Mouse (Mus musculus): Measurements from ENCODE around the gene Ankrd42. TPM values are rescaled to one million over a fixed set of nuclear protein-coding genes. Genes with fewer than 3 reads are reported as not detected.

The Ankrd42 gene
- polyA plus RNA-seq, 1 experiment from 2014 or later: 17.2 TPM

DNA sequence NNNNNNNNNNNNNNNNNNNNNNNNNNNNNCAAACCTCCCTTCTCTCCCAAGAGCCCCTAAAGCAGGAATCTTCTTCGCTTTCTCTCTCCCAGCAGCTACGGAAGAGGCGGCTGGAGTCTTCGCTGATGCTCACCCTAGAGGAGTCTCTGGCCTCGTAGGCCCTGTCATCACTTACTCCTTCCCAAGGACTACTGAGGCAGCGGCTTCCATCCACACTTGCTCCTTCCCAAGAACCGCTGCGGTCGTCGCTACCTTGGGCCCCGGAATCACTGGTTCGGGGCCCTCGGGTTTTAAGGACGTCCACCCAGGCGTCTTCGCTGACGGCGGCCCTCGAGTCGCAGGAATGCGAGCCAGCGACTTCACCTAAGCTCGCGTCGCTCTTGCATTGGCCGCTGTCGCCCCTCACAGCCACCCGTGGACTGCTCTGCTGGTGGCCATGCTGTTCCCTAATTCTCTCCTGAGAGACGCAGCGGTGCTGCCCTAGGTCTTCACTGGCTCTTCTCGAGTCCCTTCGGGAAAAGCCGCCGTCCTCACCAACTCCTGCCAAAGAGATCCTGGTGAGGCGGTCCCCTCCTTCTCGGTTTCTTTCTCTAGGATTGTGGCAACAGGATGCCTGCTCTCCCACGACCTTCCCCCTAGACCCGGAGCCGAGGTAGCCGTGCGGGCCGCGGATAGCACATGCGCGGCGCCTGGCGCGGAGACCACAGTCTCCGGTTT lies 489 bp downstream of the Ankrd42 start:
- Histone ChIP-seq H3K4me1 (replicated peaks) (peaks cover 22% of the 10 kb centered on the region), H3K4me2 (peak overlapping the region; percentile 96), H3K36me3 (peaks cover 12% of the 10 kb centered on the region), H3K4me3 (peak overlapping the region; percentile 89), H3K9ac (peak overlapping the region; percentile 89), H3K9me3 (no peaks in the 10 kb centered on the region), H3K27ac (peak overlapping the region; percentile 55; the same call in 1 of the 2 replicates), H3K27me3 (no peaks in the 10 kb centered on the region)
- ATAC-seq (ENCODE audit: low FRiP score): peak; percentile 85
- WGBS: 2% methylated on average over 48 of the region's 49 CpGs

DNA sequence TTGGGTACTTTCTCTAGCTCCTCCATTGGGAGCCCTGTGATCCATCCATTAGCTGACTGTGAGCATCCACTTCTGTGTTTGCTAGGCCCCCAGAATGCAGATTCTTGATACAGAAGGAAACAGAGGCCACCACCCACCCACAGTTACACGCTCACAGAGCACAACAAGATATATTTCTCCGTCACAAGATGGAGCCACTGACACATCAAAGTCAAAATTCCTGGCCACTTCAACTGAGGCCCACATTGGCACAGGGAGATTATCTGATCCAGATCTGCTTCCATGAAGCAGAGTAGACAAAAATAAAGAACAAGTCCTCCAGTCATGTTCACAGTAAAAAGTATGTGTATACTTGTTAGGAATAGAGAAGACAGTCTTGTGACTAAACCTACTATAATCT lies 6.8 kb downstream of the Ankrd42 start:
- H3K4me1 ChIP-seq (replicated peaks): no peaks in the 10 kb centered on the region
- WGBS: 47% methylated on average over 2 of the region's 2 CpGs
- H3K4me2 ChIP-seq: no peak overlapping the region
- no peak overlapping the region for H3K9ac ChIP-seq
- no peaks in the 10 kb centered on the region for H3K36me3 ChIP-seq
- H3K27ac ChIP-seq: no peak overlapping the region
- ATAC-seq (ENCODE audit: low FRiP score): no peak
- H3K9me3 ChIP-seq: no peaks in the 10 kb centered on the region
- H3K4me3 ChIP-seq: no peak overlapping the region
- H3K27me3 ChIP-seq: no peaks in the 10 kb centered on the region

DNA sequence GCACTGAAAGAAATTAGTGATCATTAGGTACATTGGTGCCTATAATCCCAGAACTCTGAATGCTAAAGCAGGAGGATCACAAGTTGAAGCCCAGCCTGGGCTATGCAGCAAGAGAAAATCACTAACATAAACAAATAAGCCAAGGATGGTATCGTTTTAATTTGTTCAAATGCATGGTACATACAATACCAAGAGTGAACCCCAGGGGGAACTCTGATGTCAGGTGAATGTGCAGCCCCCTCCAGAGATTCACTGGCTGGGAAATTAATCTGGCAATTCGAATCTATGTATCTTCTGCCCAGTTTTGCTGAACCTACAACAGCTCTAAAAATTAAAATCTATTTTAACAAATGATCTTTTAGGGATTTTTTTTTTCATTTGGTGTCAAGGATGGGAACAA lies 12.5 kb downstream of the Ankrd42 start:
- Histone ChIP-seq H3K4me2 (no peak overlapping the region), H3K9ac (no peak overlapping the region), H3K27me3 (no peaks in the 10 kb centered on the region), H3K4me1 (replicated peaks) (no peaks in the 10 kb centered on the region), H3K27ac (no peak overlapping the region), H3K4me3 (no peak overlapping the region), H3K9me3 (no peaks in the 10 kb centered on the region), H3K36me3 (no peaks in the 10 kb centered on the region; the same call in 1 of the 2 replicates)
- WGBS: 52% methylated on average over 2 of the region's 2 CpGs
- ATAC-seq (ENCODE audit: low FRiP score): no peak

DNA sequence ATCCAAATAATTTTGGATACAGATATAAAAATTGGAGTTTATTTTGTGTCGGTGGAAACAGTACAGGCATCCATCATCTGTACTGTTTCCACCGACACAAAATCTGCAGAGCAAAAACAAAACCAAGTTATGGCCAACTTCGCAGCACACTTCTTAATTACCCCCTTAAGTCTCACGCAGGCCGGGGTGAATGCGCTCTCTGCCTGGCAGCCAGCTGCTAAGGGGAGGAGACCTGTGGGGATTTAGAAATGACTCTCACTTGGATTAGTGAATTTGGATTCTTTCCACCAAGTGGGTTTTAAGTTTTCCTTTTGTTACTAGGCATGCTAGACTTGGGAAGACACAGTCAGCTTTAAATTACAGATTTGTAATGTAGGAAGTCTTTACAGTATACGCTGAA lies 26.1 kb downstream of the Ankrd42 start:
- Histone ChIP-seq H3K27me3 (no peaks in the 10 kb centered on the region), H3K4me1 (replicated peaks) (no peaks in the 10 kb centered on the region), H3K36me3 (peaks cover 32% of the 10 kb centered on the region), H3K4me3 (no peak overlapping the region), H3K9ac (no peak overlapping the region), H3K27ac (no peak overlapping the region), H3K4me2 (no peak overlapping the region), H3K9me3 (no peaks in the 10 kb centered on the region)
- no peak for ATAC-seq (ENCODE audit: low FRiP score)
- WGBS: 82% methylated on average over 7 of the region's 7 CpGs

DNA sequence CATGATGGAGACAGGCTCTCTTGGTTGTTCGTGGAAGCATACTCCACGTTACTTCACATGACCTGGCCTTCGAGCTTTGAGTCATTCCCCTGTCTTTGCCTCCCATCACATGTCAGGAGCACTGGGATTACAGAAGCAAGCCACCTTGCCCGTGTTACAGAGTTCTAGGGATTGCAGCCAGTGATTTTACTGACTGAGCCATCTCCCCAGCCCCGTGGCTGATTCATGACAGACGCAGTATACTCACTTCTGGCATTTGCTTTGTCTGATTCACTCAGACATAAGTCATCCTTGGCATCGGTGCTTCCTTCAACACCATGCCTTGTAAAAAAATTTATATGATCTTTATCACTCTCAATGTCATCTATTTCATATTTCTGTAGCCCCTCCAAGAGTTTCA lies 32.0 kb downstream of the Ankrd42 start:
- no peak overlapping the region for H3K4me2 ChIP-seq
- no peaks in the 10 kb centered on the region for H3K9me3 ChIP-seq
- peaks cover 36% of the 10 kb centered on the region for H3K36me3 ChIP-seq
- H3K4me3 ChIP-seq: no peak overlapping the region
- no peak for ATAC-seq (ENCODE audit: low FRiP score)
- H3K9ac ChIP-seq: no peak overlapping the region
- WGBS: 93% methylated on average over 7 of the region's 7 CpGs
- H3K4me1 ChIP-seq (replicated peaks): no peaks in the 10 kb centered on the region
- no peaks in the 10 kb centered on the region for H3K27me3 ChIP-seq
- H3K27ac ChIP-seq: no peak overlapping the region

DNA sequence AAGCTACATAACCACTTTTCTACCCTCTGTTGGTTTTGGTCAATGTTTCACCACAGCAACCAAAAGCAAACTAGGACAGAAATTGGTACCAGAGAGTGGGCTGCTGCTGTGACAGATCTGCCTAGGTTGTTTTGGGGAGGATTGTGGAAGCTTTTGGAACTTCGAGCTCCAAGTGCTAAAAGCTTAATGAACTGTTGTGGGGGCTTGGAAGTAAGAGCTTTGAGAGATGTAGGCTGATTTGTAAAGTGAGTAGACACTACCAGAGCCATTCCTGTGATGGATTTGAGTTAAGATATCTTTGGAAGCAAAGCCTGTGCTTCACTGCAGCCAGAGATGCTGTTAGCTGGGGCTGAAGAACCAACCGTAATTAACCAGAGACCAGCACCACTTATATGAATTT lies 46.1 kb downstream of the Ankrd42 start:
- Histone ChIP-seq H3K27ac (no peak overlapping the region), H3K4me2 (no peak overlapping the region), H3K4me3 (no peak overlapping the region), H3K9ac (no peak overlapping the region), H3K9me3 (no peaks in the 10 kb centered on the region), H3K36me3 (no peaks in the 10 kb centered on the region), H3K27me3 (no peaks in the 10 kb centered on the region), H3K4me1 (replicated peaks) (no peaks in the 10 kb centered on the region)
- no peak for ATAC-seq (ENCODE audit: low FRiP score)
- 87% methylated on average over 2 of the region's 2 CpGs for WGBS

DNA sequence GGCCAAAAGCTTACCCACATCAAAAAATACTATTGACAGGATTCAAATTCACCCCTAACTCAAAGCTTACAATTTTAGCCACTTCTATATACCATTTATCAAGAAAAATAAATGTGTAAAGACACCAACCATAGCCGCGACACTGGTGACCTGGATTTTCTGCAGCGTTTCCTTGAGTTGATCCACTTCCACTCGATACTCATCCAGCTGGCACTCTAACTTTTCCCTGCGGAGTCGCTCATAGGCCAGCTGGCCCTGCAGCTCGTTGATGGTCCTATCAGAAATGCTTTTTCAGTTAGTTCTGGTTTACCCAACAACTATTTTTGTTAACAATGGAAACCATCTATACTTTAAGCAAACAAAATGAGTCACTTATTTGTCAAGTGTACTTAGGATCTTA lies 47.0 kb downstream of the Ankrd42 start:
- ATAC-seq (ENCODE audit: low FRiP score): no peak
- H3K36me3 ChIP-seq: no peaks in the 10 kb centered on the region
- no peak overlapping the region for H3K27ac ChIP-seq
- no peak overlapping the region for H3K4me3 ChIP-seq
- H3K4me1 ChIP-seq (replicated peaks): no peaks in the 10 kb centered on the region
- H3K9ac ChIP-seq: no peak overlapping the region
- H3K4me2 ChIP-seq: no peak overlapping the region
- no peaks in the 10 kb centered on the region for H3K9me3 ChIP-seq
- WGBS: 95% methylated on average over 7 of the region's 7 CpGs
- no peaks in the 10 kb centered on the region for H3K27me3 ChIP-seq

DNA sequence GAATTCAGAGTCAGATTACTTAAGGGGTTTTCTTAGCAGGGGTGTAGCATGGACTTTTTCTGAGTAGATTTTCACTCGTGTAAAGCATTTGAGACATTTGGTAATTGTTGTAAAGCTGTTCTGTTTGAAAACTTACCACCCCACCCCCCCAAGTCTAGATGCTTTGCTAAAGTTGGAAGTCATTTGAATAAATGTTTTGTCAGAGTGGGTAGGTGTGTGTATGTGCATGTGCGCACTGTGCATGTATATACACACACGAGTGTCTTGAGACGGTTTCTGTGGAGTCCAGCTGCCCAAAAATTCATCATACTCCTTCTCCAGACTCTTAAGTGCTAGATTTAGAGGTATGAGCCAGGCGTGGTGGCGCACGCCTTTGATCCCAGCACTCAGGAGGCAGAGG lies 53.4 kb downstream of the Ankrd42 start:
- ATAC-seq (ENCODE audit: low FRiP score): no peak
- Histone ChIP-seq H3K27me3 (no peaks in the 10 kb centered on the region), H3K4me1 (replicated peaks) (no peaks in the 10 kb centered on the region), H3K36me3 (peaks cover 25% of the 10 kb centered on the region), H3K4me2 (no peak overlapping the region), H3K9ac (no peak overlapping the region), H3K27ac (no peak overlapping the region), H3K4me3 (no peak overlapping the region), H3K9me3 (no peaks in the 10 kb centered on the region)
- 94% methylated on average over 7 of the region's 7 CpGs for WGBS

DNA sequence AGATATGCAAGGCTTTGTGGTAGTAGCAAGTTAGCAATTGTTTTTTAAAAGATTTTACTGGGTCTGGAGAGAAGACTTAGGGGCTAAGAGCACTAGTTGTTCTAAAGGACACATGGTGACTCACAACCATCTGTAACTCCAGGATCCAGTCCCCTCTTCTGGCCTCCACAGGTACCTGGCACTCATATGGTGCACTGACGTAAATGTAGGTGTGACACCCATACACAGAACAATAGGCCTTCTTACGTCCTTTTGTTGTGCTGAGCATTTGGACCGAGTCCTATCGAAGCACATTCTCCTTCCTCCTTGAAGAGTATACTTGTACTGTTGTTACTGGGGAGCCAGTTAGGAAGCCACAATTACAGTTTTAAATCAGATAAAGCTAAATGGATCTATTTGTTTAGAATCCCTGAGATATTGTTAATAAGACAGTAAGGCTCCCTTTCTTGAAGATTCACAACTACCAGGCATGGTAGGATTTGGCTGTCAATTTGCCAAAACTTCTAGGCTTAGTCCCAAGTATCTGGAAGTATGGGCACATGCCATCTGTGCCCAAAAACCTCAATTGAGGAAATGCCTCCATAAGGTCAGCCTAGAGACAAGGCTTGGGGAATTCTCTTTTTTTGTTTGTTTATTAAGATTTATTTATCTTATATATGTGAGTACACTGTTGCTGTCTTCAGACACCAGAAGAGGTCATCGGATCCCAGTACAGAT lies 56.3 kb downstream of the Ankrd42 start:
- H3K4me1 ChIP-seq (replicated peaks): no peaks in the 10 kb centered on the region
- no peak overlapping the region for H3K4me3 ChIP-seq
- WGBS: 89% methylated on average over 5 of the region's 5 CpGs
- H3K9ac ChIP-seq: no peak overlapping the region
- no peaks in the 10 kb centered on the region for H3K27me3 ChIP-seq
- no peak overlapping the region for H3K27ac ChIP-seq
- no peaks in the 10 kb centered on the region for H3K9me3 ChIP-seq
- ATAC-seq (ENCODE audit: low FRiP score): no peak
- no peak overlapping the region for H3K4me2 ChIP-seq
- H3K36me3 ChIP-seq: peaks cover 37% of the 10 kb centered on the region

DNA sequence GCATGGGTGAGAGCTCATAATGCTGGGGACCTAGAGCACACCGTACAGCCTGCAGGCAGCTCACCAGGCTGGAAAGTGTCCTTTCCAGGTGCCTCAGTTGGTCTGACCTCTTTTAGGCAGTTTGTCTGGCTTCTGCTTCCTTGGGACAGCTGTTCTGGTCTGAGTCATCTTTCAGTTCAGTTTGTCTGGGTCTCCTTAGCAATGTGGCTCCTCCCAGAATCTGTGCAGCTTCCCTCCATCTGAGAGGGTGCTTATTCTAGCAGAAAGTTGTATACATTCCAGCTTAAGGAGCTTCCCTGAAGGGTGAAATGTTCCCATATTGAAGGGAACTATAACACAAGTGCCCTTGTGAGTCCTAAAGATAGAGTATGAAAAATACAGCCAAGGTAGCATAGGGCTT lies 70.2 kb downstream of the Ankrd42 start:
- Histone ChIP-seq H3K9ac (no peak overlapping the region), H3K9me3 (no peaks in the 10 kb centered on the region), H3K27ac (no peak overlapping the region), H3K4me2 (no peak overlapping the region), H3K4me3 (no peak overlapping the region), H3K27me3 (no peaks in the 10 kb centered on the region), H3K4me1 (replicated peaks) (peaks cover 13% of the 10 kb centered on the region), H3K36me3 (peaks cover 26% of the 10 kb centered on the region)
- no peak for ATAC-seq (ENCODE audit: low FRiP score)
- 79% methylated on average over 1 of the region's 1 CpGs for whole genome bisulfite sequencing

DNA sequence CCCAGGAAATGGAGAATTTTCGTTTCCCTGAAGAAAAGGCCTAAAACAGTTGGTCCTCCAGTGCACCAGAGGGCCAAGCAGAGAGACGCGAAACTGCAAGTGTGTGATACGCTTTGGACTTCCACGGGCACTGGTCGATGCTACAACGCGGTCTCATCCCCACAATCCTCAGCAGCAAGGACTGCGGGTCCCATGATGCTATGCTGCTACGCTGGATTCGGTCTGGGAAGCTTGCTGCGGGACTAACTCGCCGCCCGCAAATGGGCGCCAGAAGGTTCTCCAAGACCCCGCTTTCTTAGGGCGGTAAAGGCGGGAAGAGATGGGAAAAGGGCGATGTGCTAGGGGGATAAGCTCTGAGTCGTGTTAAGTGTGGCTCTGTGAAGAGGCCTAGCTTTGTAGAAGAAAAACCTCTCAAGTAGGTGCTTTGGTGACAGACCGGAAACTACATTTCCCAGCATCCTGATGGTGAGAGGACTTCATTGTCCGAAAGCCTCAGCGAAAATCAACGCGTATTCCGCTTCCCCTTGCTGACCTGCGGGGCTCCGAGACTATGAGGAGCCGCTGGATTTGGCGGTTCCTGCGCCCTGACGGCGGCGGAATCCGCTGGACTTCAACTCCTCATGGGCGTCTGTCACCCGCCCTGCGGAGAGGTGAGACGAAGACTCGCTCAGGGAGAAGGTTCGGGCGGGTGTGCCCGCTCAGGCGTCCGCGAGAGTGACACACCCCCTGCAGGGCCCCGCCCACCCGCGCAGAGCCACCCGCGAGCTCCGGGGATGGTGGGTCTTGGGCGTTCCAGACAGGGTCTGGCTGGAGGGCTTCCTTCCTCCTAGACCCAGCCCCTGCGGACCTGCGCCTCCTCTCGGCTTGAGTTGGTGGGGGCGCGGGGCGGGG lies 75.7 kb downstream of the Ankrd42 start, which contains the start of gene Ccdc90b:
Ccdc90b (plus strand) TSS at position 164 of the 891 bp plus-strand sequence.
- peak; percentile 99 for ATAC-seq (ENCODE audit: low FRiP score)
- peak within 1 kb of the TSS; percentile 84 for H3K9ac ChIP-seq
- H3K36me3 ChIP-seq: peaks cover 7% of the 10 kb centered on the region
- peaks cover 13% of the 10 kb centered on the region for H3K4me1 ChIP-seq (replicated peaks)
- H3K4me2 ChIP-seq: peak within 1 kb of the TSS; percentile 72
- H3K27ac ChIP-seq: peak within 1 kb of the TSS; percentile 96
- WGBS: under 1% methylated on average over 60 of the region's 60 CpGs
- H3K9me3 ChIP-seq: no peaks in the 10 kb centered on the region
- H3K27me3 ChIP-seq: no peaks in the 10 kb centered on the region
- H3K4me3 ChIP-seq: peak within 1 kb of the TSS; percentile 73

DNA sequence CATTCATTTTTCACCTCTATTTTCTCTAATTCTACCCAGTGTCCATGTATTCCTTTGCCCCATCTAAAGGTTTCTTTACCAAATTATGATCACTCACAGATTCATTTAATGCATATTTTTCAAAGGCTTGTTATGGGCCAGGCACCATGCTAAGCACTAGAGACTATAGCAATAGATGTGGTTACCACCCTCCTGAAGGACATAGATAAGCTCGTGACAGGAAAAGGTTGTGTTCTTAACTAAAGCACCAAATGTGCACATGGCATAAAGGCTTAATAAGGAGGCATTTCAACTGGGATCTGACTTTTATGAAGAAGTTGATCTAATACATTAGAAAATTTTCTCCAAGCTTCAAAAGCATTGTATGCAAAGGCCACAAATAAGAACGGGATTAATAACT lies 78.2 kb downstream of the Ankrd42 start:
- 97% methylated on average over 2 of the region's 2 CpGs for WGBS
- Histone ChIP-seq H3K36me3 (no peaks in the 10 kb centered on the region), H3K27me3 (no peaks in the 10 kb centered on the region), H3K4me1 (replicated peaks) (peaks cover 13% of the 10 kb centered on the region), H3K4me3 (no peak overlapping the region), H3K27ac (no peak overlapping the region), H3K9me3 (no peaks in the 10 kb centered on the region), H3K9ac (no peak overlapping the region), H3K4me2 (no peak overlapping the region)
- ATAC-seq (ENCODE audit: low FRiP score): no peak

All from hindbrain, embryonic 13.5 days (tissue).